Mouse (Mus musculus) heart, adult 2 months (tissue): ENCODE measurements around the gene Fgfr2. TPM values are rescaled to one million over a fixed set of nuclear protein-coding genes. Genes with fewer than 3 reads are reported as not detected.

Source experiments
- DNase-seq, 2 experiments: peaks; one replicate each; pipeline ENCODE4 v3.0.0; 2021
- H3K27ac ChIP-seq: fragments of 200-600 bp; 2 replicates; pipeline ENCODE4 v1.8.1; 2022
- H3K27me3 ChIP-seq: fragments of 200-500 bp; 2 replicates; pipeline ENCODE4 v1.6.1; 2012; ENCODE audit warnings: mild to moderate bottlenecking, low read length, inconsistent platforms, mixed read lengths; ENCODE audit not compliant: control insufficient read depth, insufficient read depth
- H3K36me3 ChIP-seq: fragments of 200-500 bp; 2 replicates; pipeline ENCODE4 v1.6.1; 2012; ENCODE audit warnings: low read length, inconsistent platforms; ENCODE audit not compliant: control insufficient read depth, insufficient read depth
- H3K4me1 ChIP-seq: fragments of 200-500 bp; 2 replicates; pipeline ENCODE4 v1.6.1; 2011; ENCODE audit warnings: low read length; ENCODE audit not compliant: control insufficient read depth, insufficient read depth
- H3K4me3 ChIP-seq: fragments of 200-600 bp; 2 replicates; pipeline ENCODE4 v1.8.1; 2022
- H3K79me2 ChIP-seq: fragments of 200-500 bp; replicated peaks from 2 replicates; pipeline ENCODE4 v1.6.1; 2012; ENCODE audit warnings: mild to moderate bottlenecking, inconsistent platforms, low read length, moderate library complexity, mixed read lengths; ENCODE audit not compliant: control insufficient read depth, insufficient read depth
- H3K9ac ChIP-seq: fragments of 200-500 bp; 2 replicates; pipeline ENCODE4 v1.6.1; 2012; ENCODE audit warnings: low read depth, mild to moderate bottlenecking, control low read depth, inconsistent platforms, low read length, mixed read lengths
- CTCF ChIP-seq: fragments of 200-600 bp; IDR thresholded peaks from 2 replicates; pipeline ENCODE4 v1.8.1; 2022; ENCODE audit warnings: antibody characterized with exemption, mild to moderate bottlenecking, moderate library complexity
- EP300 ChIP-seq: fragments of 200-500 bp; IDR thresholded peaks from 2 replicates; pipeline ENCODE4 v1.6.1; 2011; ENCODE audit warnings: low read depth, low read length, control low read depth; ENCODE audit not compliant: insufficient read depth
- POLR2A ChIP-seq: fragments of 200-500 bp; IDR thresholded peaks from 2 replicates; pipeline ENCODE4 v1.6.1; 2011; ENCODE audit warnings: mild to moderate bottlenecking, low read depth, low read length, control low read depth; ENCODE audit not compliant: insufficient read depth
- WGBS: fragments of 180-500 bp; shearing (Covaris S2); methylation state at CpG from one replicate; pipeline ENCODE4 v1.1.7; 2018; 5-methylcytosine and 5-hydroxymethylcytosine counted together
- intact Hi-C: fragments of 180-260 bp; cut with DNase I; formaldehyde crosslinking; loops from one replicate; pipeline ENCODE4 v1.15.1; 2025
- polyA plus RNA-seq: library from polyadenylated mRNA; depleted of rRNA; stranded (reverse); fragments of >200 nt; gene quantifications from 2 replicates; pipeline ENCODE4 v1.2.3, GENCODE M21; 2012
- total RNA-seq, 2 experiments: library from RNA; stranded (reverse); gene quantifications; 2 replicates each; pipeline ENCODE4 v1.2.3; 2021

Fgfr2 gene
- total and polyA plus RNA-seq, 3 experiments = 1.1 to 2.0 (median 1.3) TPM

DNA sequence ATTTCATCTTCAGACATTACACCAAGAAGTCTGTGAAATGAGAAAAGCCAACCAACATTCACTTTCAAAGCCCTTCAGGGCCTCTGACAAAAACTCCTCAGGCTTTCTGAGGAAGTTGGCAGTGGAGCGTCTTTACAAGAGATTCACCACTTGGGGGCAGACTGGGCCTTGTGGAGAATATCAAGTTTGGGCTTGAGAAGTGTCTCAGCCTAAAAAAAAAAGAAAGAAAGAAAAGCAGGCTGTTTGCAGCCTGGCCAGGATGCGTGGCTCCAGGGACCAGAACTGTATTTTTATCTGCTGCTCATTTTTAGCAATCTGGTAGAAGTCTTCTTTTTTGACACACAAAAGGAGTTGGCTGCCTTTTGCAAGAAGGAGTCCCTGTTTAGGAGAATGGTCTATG, 1223.8 kb downstream of the Fgfr2 start:
- 1% methylated on average over 2 of the region's 2 CpGs for WGBS
- Histone ChIP-seq H3K9ac (no peak overlapping the region), H3K4me3 (no peak overlapping the region), H3K36me3 (no peaks in the 10 kb centered on the region), H3K27me3 (no peaks in the 10 kb centered on the region), H3K27ac (no peak overlapping the region), H3K79me2 (no peaks in the 10 kb centered on the region), H3K4me1 (no peaks in the 10 kb centered on the region)
- TF ChIP-seq CTCF = peak; percentile 83
- TF ChIP-seq EP300 = 0 out of 2 replicates have a peak, but pooled peaks have one; percentile 31
- no peak for TF ChIP-seq POLR2A
- peak; percentile 44 to 53 for DNase-seq
- intact Hi-C loops = loop anchor here (1.0 to 5.0 kb wide), 4 partner anchors 314 to 738 kb away; no protein-coding TSS in a partner anchor

DNA sequence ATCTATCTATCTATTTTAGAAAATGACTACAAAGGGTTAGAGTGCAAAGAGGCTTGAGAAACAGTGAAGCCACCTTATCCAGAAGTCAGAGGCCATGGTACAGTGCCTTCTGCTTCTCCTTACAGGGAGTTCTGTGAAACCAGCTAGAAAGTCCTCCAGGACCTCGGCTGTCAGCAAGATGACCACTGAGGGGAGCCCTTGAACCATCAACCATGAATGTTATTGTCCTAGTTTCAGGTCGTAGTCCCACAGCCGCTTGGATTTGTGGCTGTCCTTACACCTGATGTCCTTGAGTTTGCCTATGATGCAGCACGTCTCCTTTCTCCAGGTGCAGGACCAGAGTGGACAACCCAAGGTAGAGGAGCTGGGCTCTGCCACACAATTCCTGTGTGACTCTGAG, 1225.9 kb downstream of the Fgfr2 start:
- DNase-seq = no peak
- no peak for TF ChIP-seq POLR2A
- peak; percentile 57 for TF ChIP-seq CTCF
- no peak for TF ChIP-seq EP300
- H3K36me3 ChIP-seq = no peaks in the 10 kb centered on the region
- no peaks in the 10 kb centered on the region for H3K27me3 ChIP-seq
- H3K27ac ChIP-seq = no peak overlapping the region
- no peak overlapping the region for H3K4me3 ChIP-seq
- H3K79me2 ChIP-seq = no peaks in the 10 kb centered on the region
- H3K4me1 ChIP-seq = no peaks in the 10 kb centered on the region
- H3K9ac ChIP-seq = no peak overlapping the region
- WGBS = 15% methylated on average over 4 of the region's 4 CpGs
- intact Hi-C loops = loop anchor here (5.0 kb wide), 1 partner anchor 740 kb away; no protein-coding TSS in a partner anchor

DNA sequence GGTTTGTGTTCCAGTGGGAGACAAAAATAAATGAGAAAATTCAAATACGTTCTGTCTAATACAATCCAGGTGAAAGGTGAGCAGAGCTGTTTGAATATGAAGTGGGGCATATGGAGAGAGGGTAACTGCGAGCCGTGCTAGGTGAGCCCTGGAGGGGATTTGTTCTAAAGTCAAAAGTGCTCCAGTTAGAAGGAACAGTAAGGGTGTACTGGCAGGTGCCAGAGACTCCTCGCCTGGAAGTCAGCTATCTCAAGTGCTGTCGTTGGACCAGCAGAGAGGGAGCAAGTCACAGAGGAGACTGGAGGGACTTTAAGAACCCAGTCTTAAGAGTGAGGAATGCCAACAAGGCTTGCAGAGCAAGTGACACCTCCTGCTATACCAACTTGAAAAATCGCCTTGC, 1240.3 kb downstream of the Fgfr2 start:
- TF ChIP-seq POLR2A (no peak), EP300 (no peak), CTCF (no peak)
- DNase-seq = no peak
- H3K4me1 ChIP-seq = no peaks in the 10 kb centered on the region
- intact Hi-C loops = loop anchor here (2.0 to 5.0 kb wide), 3 partner anchors 342 to 511 kb away; partner anchors contain the start of gene Pstk
- H3K36me3 ChIP-seq = no peaks in the 10 kb centered on the region
- no peak overlapping the region for H3K27ac ChIP-seq
- H3K79me2 ChIP-seq = no peaks in the 10 kb centered on the region
- no peaks in the 10 kb centered on the region for H3K27me3 ChIP-seq
- 51% methylated on average over 6 of the region's 6 CpGs for WGBS
- H3K9ac ChIP-seq = no peak overlapping the region
- H3K4me3 ChIP-seq = no peak overlapping the region

DNA sequence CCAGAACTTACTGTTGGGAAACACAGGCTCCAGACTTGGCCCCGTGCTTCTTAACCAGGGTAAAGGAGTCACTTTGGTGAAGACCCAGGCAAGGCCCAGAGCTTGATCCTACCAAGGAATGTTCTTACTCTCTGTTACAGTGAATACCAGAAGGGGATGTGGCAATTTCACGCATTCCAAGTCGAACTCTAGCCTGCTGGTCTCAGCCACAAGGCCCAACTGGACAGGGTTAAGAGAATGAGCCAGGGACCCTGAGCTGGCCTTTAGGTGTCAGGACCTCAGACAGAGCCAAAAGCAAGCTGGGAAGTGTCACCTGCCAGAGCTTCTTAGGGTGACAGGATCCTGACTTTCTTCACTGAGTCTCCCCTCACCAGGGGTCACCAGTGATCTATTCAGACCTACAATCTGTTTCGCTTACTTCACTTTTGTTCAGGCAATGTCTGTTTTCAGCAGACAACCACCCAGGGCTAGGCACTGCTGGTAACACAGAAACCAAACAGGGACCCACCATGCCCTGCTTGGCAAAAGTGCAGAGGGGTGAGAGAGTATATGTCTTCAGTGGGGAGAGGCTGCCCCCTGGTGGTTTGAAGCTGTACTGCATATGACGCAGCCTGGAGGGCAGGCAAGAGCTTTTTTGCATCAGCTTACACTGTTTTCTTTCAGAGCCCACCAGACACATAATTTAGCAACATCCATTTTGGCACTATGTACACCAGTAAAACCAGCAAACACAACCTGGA, 1241.1 kb downstream of the Fgfr2 start:
- no peak overlapping the region for H3K27ac ChIP-seq
- no peaks in the 10 kb centered on the region for H3K79me2 ChIP-seq
- no peak overlapping the region for H3K4me3 ChIP-seq
- TF ChIP-seq POLR2A (no peak), CTCF (peak; percentile 98), EP300 (0 out of 2 replicates have a peak, but pooled peaks have one; percentile 44)
- peak; percentile 44 to 77 for DNase-seq
- H3K9ac ChIP-seq = no peak overlapping the region
- no peaks in the 10 kb centered on the region for H3K36me3 ChIP-seq
- intact Hi-C loops = loop anchor here (2.0 to 5.0 kb wide), 3 partner anchors 341 to 510 kb away; partner anchors contain the start of gene Pstk
- WGBS = 59% methylated on average over 5 of the region's 5 CpGs
- no peaks in the 10 kb centered on the region for H3K4me1 ChIP-seq
- H3K27me3 ChIP-seq = no peaks in the 10 kb centered on the region

DNA sequence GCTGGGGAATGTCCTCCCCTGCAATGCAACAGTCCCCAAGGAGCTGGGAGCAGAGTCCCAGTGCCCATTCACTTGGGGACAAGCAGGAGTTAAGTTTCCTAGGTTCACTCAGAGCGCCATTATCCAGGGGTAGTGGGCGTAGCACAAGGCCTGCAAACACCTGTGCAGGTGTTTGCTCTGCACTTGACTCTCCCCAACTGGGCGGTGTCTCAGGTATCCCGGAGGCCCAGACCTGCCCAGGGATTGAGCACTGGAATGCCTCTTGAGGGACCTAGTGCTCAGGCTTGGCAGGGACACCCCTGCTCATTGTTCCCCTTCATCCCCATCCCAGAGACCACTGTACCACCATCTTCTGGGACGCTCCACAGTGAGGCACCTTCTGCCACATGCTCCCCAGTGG, 1243.0 kb downstream of the Fgfr2 start:
- TF ChIP-seq CTCF = no peak
- H3K27ac ChIP-seq = no peak overlapping the region
- H3K4me3 ChIP-seq = no peak overlapping the region
- no peaks in the 10 kb centered on the region for H3K27me3 ChIP-seq
- H3K4me1 ChIP-seq = no peaks in the 10 kb centered on the region
- no peak for DNase-seq
- no peaks in the 10 kb centered on the region for H3K79me2 ChIP-seq
- intact Hi-C loops = loop anchor here (5.0 kb wide), 2 partner anchors 448 to 508 kb away; partner anchors contain the start of gene Pstk
- no peak overlapping the region for H3K9ac ChIP-seq
- H3K36me3 ChIP-seq = no peaks in the 10 kb centered on the region
- 72% methylated on average over 5 of the region's 5 CpGs for WGBS

DNA sequence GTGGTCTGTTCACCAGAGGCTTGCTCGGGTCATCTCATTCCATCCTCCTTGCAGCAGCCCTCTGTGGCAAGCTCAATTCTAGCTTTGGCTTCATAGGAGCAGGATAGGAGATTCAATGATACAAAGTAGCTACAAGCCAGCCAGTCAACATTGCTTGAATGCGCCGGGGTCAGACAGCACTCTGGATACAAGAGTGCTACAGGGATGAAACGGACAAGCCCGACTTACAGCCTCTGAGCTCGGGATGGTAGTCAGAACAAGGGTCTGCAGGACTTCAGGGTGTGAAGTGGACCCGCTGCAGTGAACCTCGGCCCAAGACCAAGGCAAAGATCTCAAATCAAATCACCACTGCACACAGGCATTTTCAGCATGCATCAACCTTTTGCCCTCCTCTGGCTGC, 1244.3 kb downstream of the Fgfr2 start:
- Histone ChIP-seq H3K4me3 (no peak overlapping the region), H3K79me2 (no peaks in the 10 kb centered on the region), H3K4me1 (no peaks in the 10 kb centered on the region), H3K9ac (no peak overlapping the region), H3K36me3 (no peaks in the 10 kb centered on the region), H3K27me3 (no peaks in the 10 kb centered on the region), H3K27ac (no peak overlapping the region)
- intact Hi-C loops = no loop called here
- TF ChIP-seq CTCF (no peak), EP300 (no peak), POLR2A (no peak)
- no peak for DNase-seq
- WGBS = 54% methylated on average over 8 of the region's 8 CpGs
